Comparison of ENCODE assay signal across 4 mouse cellular contexts in the genomic region with DNA sequence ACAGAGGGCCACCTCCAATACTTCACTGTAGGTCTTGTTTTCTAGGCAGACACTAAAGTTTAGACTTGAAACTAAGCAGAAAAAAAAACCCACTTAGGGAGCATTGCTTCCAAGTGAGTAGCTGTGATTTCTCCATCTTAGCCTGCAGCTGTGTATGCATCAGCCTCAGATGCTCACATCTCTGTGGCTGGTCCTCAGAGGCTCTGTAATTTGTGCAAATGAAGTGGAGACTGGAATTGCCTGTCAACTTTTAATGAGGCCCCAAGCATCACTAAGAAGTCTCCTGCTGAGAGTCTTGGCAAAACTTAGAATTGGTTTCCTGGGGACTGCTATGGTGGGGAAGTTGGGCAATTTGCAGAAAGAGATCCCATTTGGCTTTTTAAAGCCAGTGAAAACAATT. TPM values are rescaled to one million over a fixed set of nuclear protein-coding genes. Genes with fewer than 3 reads are reported as not detected.
"Had no signal": no experiment of that assay in that cellular context is flagged by ENCODE, and none has a peak within 500 bp of the region (broad histone marks: within the 10 kb centered on the region; RNA-seq: fewer than 3 reads in every experiment).

No protein-coding gene starts in this region.

RNA-seq across cellular contexts. Expression of a gene that starts 40.9 kb away (rescaled TPM):
- total RNA-seq: megakaryocyte progenitor cell, adult 5-6 weeks; monocyte, adult 5-6 weeks had no signal
- polyA plus RNA-seq: lung, embryonic 15.5 days; macrophage had no signal
